15 mouse cellular contexts compared by ENCODE assay signal in the genomic region with DNA sequence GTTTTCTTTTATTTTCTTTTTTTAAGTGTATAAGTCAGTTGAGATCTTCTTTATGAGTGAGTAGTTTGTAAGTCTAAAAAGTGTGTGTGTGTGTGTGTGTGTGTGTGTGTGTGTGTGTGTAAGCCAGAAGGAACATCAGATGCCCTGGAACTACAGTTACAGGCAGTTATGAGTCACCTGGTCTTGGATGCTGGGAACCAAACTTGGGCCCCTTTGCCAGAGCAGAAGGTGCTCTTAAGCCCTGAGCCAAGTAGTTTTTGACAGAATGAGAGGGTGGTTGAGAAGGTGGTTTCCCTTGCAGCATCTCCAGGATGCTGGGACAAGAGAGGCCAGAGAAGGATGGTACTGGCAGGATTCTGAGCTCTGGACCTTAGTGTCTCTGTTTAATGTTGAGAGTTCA. TPM values are rescaled to one million over a fixed set of nuclear protein-coding genes. Genes with fewer than 3 reads are reported as not detected.
A peak's percentile ranks its signal among the peaks of the same experiment; 100 is the strongest.
DNase-seq lines count a peak whose midpoint lies in the region; ATAC-seq lines count a peak whose summit lies in the region.
"Had no signal": no experiment of that assay in that cellular context is flagged by ENCODE, and none has a peak within 500 bp of the region (broad histone marks: within the 10 kb centered on the region; RNA-seq: fewer than 3 reads in every experiment).

No protein-coding gene starts in this region.

- DNase-seq in heart, postnatal 10 days = no peak
- no peak for DNase-seq in kidney, adult 11 months
- peak; percentile 38 for DNase-seq in NIH3T3 (ENCODE audit: low read depth)
- no peak for DNase-seq in T-cell, adult 2 months (ENCODE audit: low spot score)
- DNase-seq in layer of hippocampus, postnatal 25 days (ENCODE audit: extremely low spot score in 1 of 2, low spot score in 1 of 2) = no peak
- DNase-seq: cerebellum, adult 9-10 months; forebrain, postnatal 0 days; kidney, postnatal 14 days; layer of hippocampus, postnatal 36 days; liver, embryonic 13.5 days; thymus, postnatal 14 days had no signal

- no peaks in the 10 kb centered on the region for H3K36me3 ChIP-seq in heart, embryonic 11.5 days (ENCODE audit: control insufficient read depth, insufficient read depth, low read length)
- H3K36me3 ChIP-seq in kidney, embryonic 16.5 days (ENCODE audit: insufficient read depth, low read length) = 0 out of 2 replicates have a peak, but pooled peaks cover 3% of the 10 kb centered on the region
- H3K36me3 ChIP-seq in intestine, embryonic 16.5 days (ENCODE audit: control insufficient read depth, insufficient read depth, low read length) = no peaks in the 10 kb centered on the region
- H3K36me3 ChIP-seq: liver, embryonic 13.5 days had no signal

- H3K4me2 ChIP-seq in heart, embryonic 11.5 days = no peak overlapping the region
- no peak overlapping the region for H3K4me2 ChIP-seq in kidney, embryonic 16.5 days (replicated peaks; ENCODE audit: low read depth, low read length)
- H3K4me2 ChIP-seq in intestine, embryonic 16.5 days (ENCODE audit: low read depth, low read length) = no peak overlapping the region
- H3K4me2 ChIP-seq: liver, embryonic 13.5 days had no signal

- intact Hi-C loops in heart, postnatal 10 days (cut with DNase I) = no loop called here

- peaks cover 85% of the 10 kb centered on the region for H3K4me1 ChIP-seq in heart, embryonic 11.5 days (ENCODE audit: control insufficient read depth, insufficient read depth, low read length)
- H3K4me1 ChIP-seq in kidney, embryonic 16.5 days (ENCODE audit: insufficient read depth, low read length) = peaks cover 86% of the 10 kb centered on the region
- H3K4me1 ChIP-seq in intestine, embryonic 16.5 days (ENCODE audit: control insufficient read depth, insufficient read depth, low read length) = peaks cover 70% of the 10 kb centered on the region
- H3K4me1 ChIP-seq: liver, embryonic 13.5 days; megakaryocyte, embryonic 14.5 days had no signal

- peak overlapping the region; percentile 99 for H3K27ac ChIP-seq in heart, embryonic 11.5 days (ENCODE audit: low read depth, low read length)
- peak overlapping the region; percentile 94 for H3K27ac ChIP-seq in kidney, embryonic 16.5 days (ENCODE audit: low read length)
- H3K27ac ChIP-seq in intestine, embryonic 16.5 days (ENCODE audit: low read length) = peak overlapping the region; percentile 86

- no peak for ATAC-seq in heart, embryonic 11.5 days (replicated peaks; ENCODE audit: insufficient number of reproducible peaks, low FRiP score, low TSS enrichment)
- no peak for ATAC-seq in kidney, embryonic 16.5 days (ENCODE audit: low FRiP score, low TSS enrichment)
- ATAC-seq in intestine, embryonic 16.5 days = no peak
- ATAC-seq: forebrain, postnatal 0 days had no signal

- H3K9ac ChIP-seq in heart, embryonic 11.5 days (ENCODE audit: low read depth, low read length) = no peak overlapping the region; the same call in 1 of the 2 replicates
- no peak overlapping the region for H3K9ac ChIP-seq in kidney, embryonic 16.5 days (replicated peaks; ENCODE audit: low read length)
- H3K9ac ChIP-seq in intestine, embryonic 16.5 days (ENCODE audit: low read depth, low read length) = no peak overlapping the region
- H3K9ac ChIP-seq: forebrain, postnatal 0 days; liver, embryonic 13.5 days had no signal

- no peak overlapping the region for H3K4me3 ChIP-seq in heart, embryonic 11.5 days (ENCODE audit: low read depth, low read length)
- no peak overlapping the region for H3K4me3 ChIP-seq in kidney, embryonic 16.5 days (ENCODE audit: low read length)
- no peak overlapping the region for H3K4me3 ChIP-seq in intestine, embryonic 16.5 days (ENCODE audit: low read length)
- H3K4me3 ChIP-seq: liver, embryonic 13.5 days; megakaryocyte, embryonic 14.5 days had no signal

- no peaks in the 10 kb centered on the region for H3K9me3 ChIP-seq in heart, embryonic 11.5 days (replicated peaks; ENCODE audit: control insufficient read depth, low read length)
- no peaks in the 10 kb centered on the region for H3K9me3 ChIP-seq in kidney, embryonic 16.5 days (ENCODE audit: low read length)
- H3K9me3 ChIP-seq in intestine, embryonic 16.5 days (ENCODE audit: control insufficient read depth, low read length) = no peaks in the 10 kb centered on the region
- H3K9me3 ChIP-seq: liver, embryonic 13.5 days; megakaryocyte, embryonic 14.5 days had no signal

- H3K27me3 ChIP-seq in heart, embryonic 11.5 days (ENCODE audit: control insufficient read depth, insufficient read depth, low read length) = no peaks in the 10 kb centered on the region
- H3K27me3 ChIP-seq in kidney, embryonic 16.5 days (ENCODE audit: insufficient read depth, low read length) = no peaks in the 10 kb centered on the region
- H3K27me3 ChIP-seq in intestine, embryonic 16.5 days (replicated peaks; ENCODE audit: control insufficient read depth, insufficient read depth, low read length) = no peaks in the 10 kb centered on the region
- H3K27me3 ChIP-seq: liver, embryonic 13.5 days had no signal

RNA-seq across cellular contexts. Expression of a gene that starts 27.4 kb away (rescaled TPM):
- polyA plus RNA-seq in heart, embryonic 11.5 days (2014; fragmentation: Nextera tagmentation; extraction: Ambion mirVana) = 19.9 and 24.8 TPM in 2 replicates
- total RNA-seq in heart, postnatal 10 days (2021) = 10 to 100 TPM; 37.9 to 42.9 TPM
- polyA plus RNA-seq in kidney, embryonic 16.5 days (2015; fragmentation: Nextera tagmentation; extraction: Ambion mirVana) = 22.8 and 28.1 TPM in 2 replicates
- 12.6 and 13.3 TPM in 2 replicates for polyA plus RNA-seq in intestine, embryonic 16.5 days (2015; fragmentation: Nextera tagmentation; extraction: Ambion mirVana)
- total RNA-seq in layer of hippocampus, postnatal 25 days (2021) = 10 to 100 TPM; 24.4 to 39.0 TPM
